Mouse (Mus musculus) bone marrow, adult 2 months (tissue): Measurements from ENCODE around the gene Zfhx2.

Experiments used
- CTCF ChIP-seq: fragments of 200-500 bp; IDR thresholded peaks from 2 replicates; pipeline ENCODE4 v1.5.1; 2011; ENCODE audit warnings: low read length, control low read depth; ENCODE audit not compliant: control insufficient read depth, insufficient read depth
- POLR2A ChIP-seq: fragments of 200-500 bp; IDR thresholded peaks from 2 replicates; pipeline ENCODE4 v1.6.1; 2011; ENCODE audit warnings: low read depth, mild to moderate bottlenecking, control low read depth, low read length, borderline replicate concordance; ENCODE audit not compliant: control insufficient read depth

GRCm38 (mm10) chr14:55061845-55062244 is 30.3 kb downstream of the Zfhx2 start:
- TF ChIP-seq CTCF (no peak), POLR2A (no peak)
